Mouse (Mus musculus): ENCODE measurements around the gene Pank2.

The Pank2 gene

DNA sequence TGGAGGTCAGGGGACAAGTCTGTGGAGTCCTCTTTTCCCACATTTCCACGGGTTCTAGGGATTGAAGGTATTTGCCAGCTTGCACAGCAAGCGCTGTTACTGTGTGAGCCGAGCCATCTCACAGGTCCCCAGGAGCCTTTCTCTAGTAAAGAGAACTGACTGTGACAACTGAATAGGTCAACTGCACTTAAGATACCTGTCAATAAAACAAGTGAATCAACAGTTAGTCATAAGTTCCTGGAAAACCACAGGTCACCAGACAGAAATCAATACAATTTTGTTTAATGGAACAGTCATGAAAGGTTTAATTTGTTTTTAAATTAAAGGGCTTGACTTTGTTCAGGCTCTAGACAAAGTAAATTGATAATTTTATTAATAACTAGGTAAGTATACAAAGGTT lies 68.3 kb downstream of the Pank2 start:
- DNase-seq: no peak

DNA sequence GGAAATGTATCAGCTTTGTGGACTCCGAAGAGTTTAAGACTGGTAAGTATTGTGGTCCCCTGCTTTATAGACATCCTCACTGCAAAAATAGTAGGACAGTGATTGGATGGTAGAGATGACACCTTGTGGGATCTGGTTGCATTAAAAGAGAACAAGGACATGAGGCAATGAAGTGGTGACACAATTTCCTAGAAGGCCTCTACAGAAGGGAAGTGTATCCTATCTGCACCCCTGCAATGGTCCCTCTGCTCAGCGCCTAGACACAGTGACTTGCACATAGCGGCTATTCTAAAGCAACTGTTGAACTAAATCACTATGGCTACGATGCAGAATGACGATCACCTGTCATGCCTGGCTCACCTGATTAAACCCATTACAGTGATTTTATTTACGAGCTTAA lies 75.3 kb downstream of the Pank2 start:
- DNase-seq: no peak

DNA sequence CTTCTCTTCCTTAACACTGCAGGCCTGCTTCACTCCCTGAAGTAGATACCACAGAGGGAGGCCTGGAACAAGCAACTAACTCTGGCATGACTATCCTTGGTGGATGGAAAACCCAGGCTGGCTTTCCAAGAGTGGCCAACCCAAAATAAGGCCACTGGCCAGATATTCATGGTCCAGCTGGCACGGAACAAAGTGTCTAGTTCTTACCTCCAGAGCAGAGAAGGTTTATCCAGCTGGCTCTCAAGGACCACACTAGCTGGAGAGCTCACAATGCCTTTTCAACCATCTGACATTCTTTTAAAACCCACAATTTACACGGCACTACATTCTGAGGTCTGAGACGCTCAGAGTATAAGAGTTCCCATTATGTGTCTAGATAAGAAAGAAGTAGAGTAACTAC lies 82.2 kb downstream of the Pank2 start:
- DNase-seq: peak; percentile 63

DNA sequence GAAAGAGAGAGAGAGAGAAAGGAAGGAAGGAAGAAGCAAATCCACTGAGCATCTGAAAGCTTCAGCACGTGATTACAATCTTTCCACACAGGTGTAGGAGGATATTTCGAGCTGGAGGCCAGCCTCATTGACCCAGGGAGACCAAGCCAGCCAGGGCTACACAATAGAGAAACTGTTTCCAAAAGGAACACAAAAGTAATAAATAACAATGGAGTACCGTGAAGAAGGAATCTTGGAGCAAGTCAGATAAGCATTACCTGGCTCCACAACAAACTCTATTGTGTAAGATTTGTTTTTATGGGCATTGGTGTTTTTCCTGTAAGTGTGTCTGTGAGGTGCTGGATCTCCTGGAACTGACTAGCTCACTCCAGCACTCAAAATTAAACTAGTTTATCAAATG lies 83.3 kb downstream of the Pank2 start:
- DNase-seq: no peak

All from cerebellum, adult 8-10 months (tissue).